Mouse (Mus musculus) bone marrow, adult 2 months (tissue): ENCODE measurements around the gene Afap1. TPM values are rescaled to one million over a fixed set of nuclear protein-coding genes. Genes with fewer than 3 reads are reported as not detected.
A peak's percentile ranks its signal among the peaks of the same experiment; 100 is the strongest.

ENCODE experiments used
- H3K27ac ChIP-seq: fragments of 200-500 bp; 2 replicates; pipeline ENCODE4 v1.5.1; 2012; ENCODE audit warnings: low read depth, mild to moderate bottlenecking, control low read depth, inconsistent platforms, low read length; ENCODE audit not compliant: control insufficient read depth, poor library complexity, insufficient read depth
- H3K4me1 ChIP-seq: fragments of 200-500 bp; 2 replicates; pipeline ENCODE4 v1.6.1; 2011; ENCODE audit warnings: low read length; ENCODE audit not compliant: control insufficient read depth, insufficient read depth
- H3K4me3 ChIP-seq: fragments of 200-500 bp; replicated peaks from 2 replicates; pipeline ENCODE3; 2011; ENCODE audit warnings: mild to moderate bottlenecking, low read depth, low read length, control low read depth; ENCODE audit not compliant: control insufficient read depth
- CTCF ChIP-seq: fragments of 200-500 bp; IDR thresholded peaks from 2 replicates; pipeline ENCODE4 v1.5.1; 2011; ENCODE audit warnings: low read length, control low read depth; ENCODE audit not compliant: control insufficient read depth, insufficient read depth
- POLR2A ChIP-seq: fragments of 200-500 bp; IDR thresholded peaks from 2 replicates; pipeline ENCODE4 v1.6.1; 2011; ENCODE audit warnings: low read depth, mild to moderate bottlenecking, control low read depth, low read length, borderline replicate concordance; ENCODE audit not compliant: control insufficient read depth
- WGBS: fragments of 180-500 bp; shearing (Covaris S2); methylation state at CpG from one replicate; pipeline ENCODE4 v1.1.7; 2018; 5-methylcytosine and 5-hydroxymethylcytosine counted together
- polyA plus RNA-seq: library from polyadenylated mRNA; stranded (reverse); fragments of >200 nt; gene quantifications from 2 replicates; pipeline ENCODE4 v1.2.4, GENCODE M21; 2011; ENCODE audit warnings: low replicate concordance; ENCODE audit not compliant: missing spikeins, insufficient read depth, insufficient read length

Gene Afap1
- polyA plus RNA-seq, 1 experiment: 5.4 TPM

GRCm38 (mm10) chr5:36003797-36004196 is 110.7 kb downstream of the Afap1 start:
- TF ChIP-seq POLR2A (no peak), CTCF (no peak)
- H3K4me3 ChIP-seq: no peak overlapping the region
- WGBS: 70% methylated on average over 10 of the region's 10 CpGs
- H3K4me1 ChIP-seq: no peaks in the 10 kb centered on the region
- no peak overlapping the region for H3K27ac ChIP-seq

- WGBS: 51% methylated on average over 8 of the region's 8 CpGs
- no peak overlapping the region for H3K4me3 ChIP-seq
These were observed 113.0 kb downstream of the Afap1 start for GRCm38 (mm10) chr5:36006106-36006505.

GRCm38 (mm10) chr5:36006586-36006985 is 113.5 kb downstream of the Afap1 start:
- H3K27ac ChIP-seq: no peak overlapping the region
- TF ChIP-seq CTCF (no peak), POLR2A (no peak)
- H3K4me3 ChIP-seq: no peak overlapping the region
- 67% methylated on average over 5 of the region's 5 CpGs for WGBS
- no peaks in the 10 kb centered on the region for H3K4me1 ChIP-seq

More at GRCm38 (mm10) chr5:36006106-36006505, 113.0 kb downstream of the Afap1 start:
- no peak for TF ChIP-seq CTCF
- TF ChIP-seq POLR2A: no peak
- Histone ChIP-seq H3K27ac (no peak overlapping the region), H3K4me1 (no peaks in the 10 kb centered on the region)

GRCm38 (mm10) chr5:36007649-36008048 is 114.5 kb downstream of the Afap1 start:
- H3K27ac ChIP-seq: no peak overlapping the region
- no peaks in the 10 kb centered on the region for H3K4me1 ChIP-seq
- 89% methylated on average over 10 of the region's 10 CpGs for WGBS
- TF ChIP-seq CTCF (no peak), POLR2A (no peak)
- H3K4me3 ChIP-seq: no peak overlapping the region

GRCm38 (mm10) chr5:36009405-36009804 is 116.3 kb downstream of the Afap1 start:
- TF ChIP-seq CTCF: no peak
- no peak for TF ChIP-seq POLR2A
- Histone ChIP-seq H3K4me1 (no peaks in the 10 kb centered on the region), H3K4me3 (no peak overlapping the region), H3K27ac (no peak overlapping the region)
- 66% methylated on average over 4 of the region's 4 CpGs for whole genome bisulfite sequencing

GRCm38 (mm10) chr5:36018366-36018765 is 125.2 kb downstream of the Afap1 start:
- TF ChIP-seq POLR2A (no peak), CTCF (peak; percentile 34; the same call in 1 of the 2 replicates)
- H3K4me3 ChIP-seq: no peak overlapping the region
- no peak overlapping the region for H3K27ac ChIP-seq
- 81% methylated on average over 3 of the region's 3 CpGs for WGBS
- H3K4me1 ChIP-seq: no peaks in the 10 kb centered on the region

GRCm38 (mm10) chr5:36021091-36021490 is 128.0 kb downstream of the Afap1 start:
- no peak for TF ChIP-seq CTCF
- TF ChIP-seq POLR2A: no peak
- no peak overlapping the region for H3K4me3 ChIP-seq
- no peaks in the 10 kb centered on the region for H3K4me1 ChIP-seq
- WGBS: 70% methylated on average over 3 of the region's 3 CpGs
- no peak overlapping the region for H3K27ac ChIP-seq

GRCm38 (mm10) chr5:36022361-36022760 is 129.2 kb downstream of the Afap1 start:
- no peak for TF ChIP-seq POLR2A
- TF ChIP-seq CTCF: no peak
- Histone ChIP-seq H3K4me1 (no peaks in the 10 kb centered on the region), H3K4me3 (no peak overlapping the region), H3K27ac (no peak overlapping the region)
- WGBS: 61% methylated on average over 1 of the region's 1 CpGs

GRCm38 (mm10) chr5:36024003-36024685 is 131.0 kb downstream of the Afap1 start:
- TF ChIP-seq CTCF: no peak
- TF ChIP-seq POLR2A: no peak
- WGBS: 53% methylated on average over 9 of the region's 9 CpGs
- no peak overlapping the region for H3K4me3 ChIP-seq

More at GRCm38 (mm10) chr5:36024003-36024685, 131.0 kb downstream of the Afap1 start:
- H3K4me1 ChIP-seq: no peaks in the 10 kb centered on the region
- H3K27ac ChIP-seq: no peak overlapping the region
